Mouse (Mus musculus) hindbrain, embryonic 10.5 days (tissue): ENCODE measurements around the gene Vmn1r200. TPM values are rescaled to one million over a fixed set of nuclear protein-coding genes. Genes with fewer than 3 reads are reported as not detected.
"Not testable (repeated sequence)": the region's sequence is repeated elsewhere in the genome, so short reads cannot be mapped to it uniquely, and the experiment has no call there.

Experiments used
- DNase-seq: peaks from one replicate; pipeline ENCODE4 v3.0.0-alpha.2; 2017; ENCODE audit warnings: low spot score
- H3K27ac ChIP-seq: fragments of 300-500 bp; sonication (generic); 2 replicates; pipeline ENCODE4 v1.5.1; 2016; ENCODE audit warnings: mild to moderate bottlenecking, moderate library complexity
- H3K27me3 ChIP-seq: fragments of 300-500 bp; sonication (generic); 2 replicates; pipeline ENCODE4 v1.6.1; 2016; ENCODE audit warnings: mild to moderate bottlenecking; ENCODE audit not compliant: poor library complexity, insufficient read depth, severe bottlenecking
- H3K36me3 ChIP-seq: fragments of 300-500 bp; sonication (generic); 2 replicates; pipeline ENCODE4 v1.6.1; 2016; ENCODE audit warnings: mild to moderate bottlenecking, moderate library complexity
- H3K4me1 ChIP-seq: fragments of 300-500 bp; sonication (generic); replicated peaks from 2 replicates; pipeline ENCODE4 v1.6.1; 2016; ENCODE audit warnings: mild to moderate bottlenecking
- H3K4me3 ChIP-seq: fragments of 300-500 bp; sonication (generic); 2 replicates; pipeline ENCODE4 v1.5.1; 2016; ENCODE audit warnings: mild to moderate bottlenecking, moderate library complexity
- H3K9me3 ChIP-seq: fragments of 300-500 bp; sonication (generic); 2 replicates; pipeline ENCODE4 v1.6.1; 2016; ENCODE audit warnings: mild to moderate bottlenecking, moderate library complexity
- WGBS: fragments of 180-500 bp; shearing (Covaris S2); methylation state at CpG from one replicate; pipeline ENCODE4 v1.1.7; 2016; 5-methylcytosine and 5-hydroxymethylcytosine counted together
- polyA plus RNA-seq: library from polyadenylated mRNA; unstranded; fragments of >200 nt; fragmentation: Nextera tagmentation; extraction: Ambion mirVana; gene quantifications from 2 replicates; pipeline ENCODE4 v1.2.1, GENCODE M21; 2016

Gene Vmn1r200
- polyA plus RNA-seq, result not detected in 2 replicates

DNA sequence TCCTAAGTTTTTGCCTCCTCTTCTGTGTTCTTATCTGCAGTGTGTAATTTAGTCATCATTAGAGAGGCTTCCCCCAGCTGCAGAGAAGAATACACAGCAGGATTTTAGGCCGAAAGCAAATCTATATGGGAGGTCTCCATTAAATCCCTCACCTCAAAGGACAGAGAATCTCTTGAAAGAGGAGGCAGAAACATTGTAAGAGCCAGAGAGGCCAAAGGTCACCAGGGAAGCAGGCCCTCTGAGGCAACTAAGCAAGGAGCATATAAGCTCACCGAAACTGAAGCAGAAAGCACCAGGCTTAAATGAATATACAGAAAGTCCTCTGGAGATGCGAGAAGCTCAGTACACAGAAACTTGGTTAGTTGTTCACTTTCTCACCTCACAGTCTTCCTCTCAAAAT is at the start of gene Vmn1r200:
Vmn1r200 (plus strand) TSS at position 301 of the 400 bp plus-strand sequence.
- no peaks in the 10 kb centered on the region for H3K36me3 ChIP-seq
- H3K27me3 ChIP-seq, result no peaks in the 10 kb centered on the region
- no peaks in the 10 kb centered on the region for H3K4me1 ChIP-seq
- no peaks in the 10 kb centered on the region for H3K9me3 ChIP-seq
- DNase-seq, result peak; percentile 5
- H3K4me3 ChIP-seq, result no peak within 1 kb of the TSS
- no peak within 1 kb of the TSS for H3K27ac ChIP-seq
- WGBS, result 35% methylated on average over 3 of the region's 3 CpGs

DNA sequence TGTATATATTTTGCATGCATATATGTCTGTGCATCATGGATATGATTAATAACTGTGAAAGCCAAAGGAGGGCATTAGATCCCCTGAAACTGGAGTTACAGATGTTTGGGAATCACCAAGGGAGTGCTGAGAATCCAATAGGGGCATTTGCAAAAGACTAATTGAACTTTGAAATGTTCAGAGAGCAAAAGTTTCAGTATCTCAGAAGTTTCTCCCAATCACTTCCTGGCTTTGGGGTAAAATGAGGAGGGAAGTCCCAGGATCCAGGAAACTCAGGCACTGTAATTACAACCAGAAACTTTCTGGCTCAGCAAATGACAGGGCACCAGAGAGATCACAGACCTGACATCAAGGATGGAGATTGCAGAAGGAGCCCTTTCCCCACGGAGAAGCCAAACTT is 40.1 kb upstream of the Vmn1r200 start, which contains the start of gene Vmn1r198:
Vmn1r198 (plus strand) TSS at position 301 of the 400 bp plus-strand sequence.
- H3K4me1 ChIP-seq, result no peaks in the 10 kb centered on the region
- H3K4me3 ChIP-seq, result no peak within 1 kb of the TSS
- 0 out of 2 replicates have a peak, but pooled peaks cover 3% of the 10 kb centered on the region for H3K9me3 ChIP-seq
- no peak within 1 kb of the TSS for H3K27ac ChIP-seq
- H3K27me3 ChIP-seq, result no peaks in the 10 kb centered on the region
- DNase-seq, result no peak
- 43% methylated on average over 1 of the region's 1 CpGs for WGBS
- H3K36me3 ChIP-seq, result no peaks in the 10 kb centered on the region

DNA sequence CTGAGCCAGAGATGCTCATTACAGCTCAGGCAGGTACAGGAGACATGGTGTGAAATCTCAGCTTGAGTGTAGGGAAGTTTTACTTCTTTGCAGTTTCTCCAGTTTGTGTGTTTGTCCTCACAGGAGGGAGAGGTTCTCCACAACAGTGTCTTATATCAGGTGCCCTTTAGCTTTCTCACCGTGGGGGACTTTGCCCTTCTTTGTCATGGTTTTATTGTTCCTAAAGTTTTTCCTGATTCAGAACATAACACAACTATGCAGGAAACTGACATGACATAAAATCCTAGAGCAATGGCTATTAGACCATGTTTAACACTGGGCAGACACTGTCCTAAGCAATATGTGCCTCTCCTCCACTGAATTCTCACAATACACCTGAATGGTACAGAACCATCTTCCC is 39.4 kb upstream of the Vmn1r200 start:
- 82% methylated on average over 1 of the region's 1 CpGs for WGBS
- H3K27me3 ChIP-seq, result no peaks in the 10 kb centered on the region
- H3K36me3 ChIP-seq, result no peaks in the 10 kb centered on the region
- DNase-seq, result no peak
- no peaks in the 10 kb centered on the region for H3K4me1 ChIP-seq
- H3K4me3 ChIP-seq, result no peak overlapping the region
- no peak overlapping the region for H3K27ac ChIP-seq
- H3K9me3 ChIP-seq, result 0 out of 2 replicates have a peak, but pooled peaks cover 3% of the 10 kb centered on the region

DNA sequence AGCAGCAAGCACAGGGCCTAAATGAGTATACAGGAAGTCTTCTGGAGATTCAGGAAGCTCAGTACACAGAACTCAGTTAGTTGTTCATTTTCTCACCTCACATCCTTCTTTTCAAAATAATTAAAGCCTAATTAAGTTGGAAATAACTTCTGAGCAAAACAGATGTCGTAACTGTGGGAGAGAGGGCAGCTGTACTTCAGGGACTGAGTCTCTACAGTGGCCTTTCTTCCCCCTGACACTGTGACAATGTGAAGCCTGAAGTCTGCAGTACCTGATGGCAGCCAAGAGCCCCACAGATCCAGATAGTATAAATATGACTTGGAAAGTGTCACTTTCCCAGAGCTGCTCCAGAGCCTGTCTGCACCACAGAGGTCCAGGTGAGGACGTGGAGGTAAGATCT is 10.7 kb upstream of the Vmn1r200 start, which contains the start of gene Vmn1r199:
Vmn1r199 (plus strand) TSS at position 301 of the 400 bp plus-strand sequence.
- Histone ChIP-seq H3K27me3 (no peaks in the 10 kb centered on the region), H3K4me1 (no peaks in the 10 kb centered on the region), H3K4me3 (no peak within 1 kb of the TSS), H3K9me3 (no peaks in the 10 kb centered on the region), H3K36me3 (no peaks in the 10 kb centered on the region), H3K27ac (no peak within 1 kb of the TSS)
- DNase-seq, result no peak
- WGBS, result 89% methylated on average over 2 of the region's 2 CpGs

DNA sequence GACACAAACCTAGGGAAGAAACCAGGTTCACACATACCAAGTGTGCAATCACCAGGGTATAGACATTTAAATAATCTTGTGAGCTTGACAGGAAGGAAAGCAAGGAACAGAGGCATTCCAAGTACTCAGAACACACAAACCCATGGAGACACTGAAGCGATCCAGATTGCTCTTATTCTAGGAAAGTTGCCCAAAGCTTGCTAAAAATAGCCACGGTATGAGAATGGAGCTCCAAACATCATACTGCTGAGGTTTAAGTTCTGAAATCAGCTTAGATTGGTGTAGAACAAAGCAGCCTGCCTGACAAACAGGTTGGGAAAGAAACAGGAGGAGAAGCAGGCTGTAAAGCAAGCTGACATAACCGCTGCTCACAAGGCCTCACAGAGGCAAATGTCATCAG is 9.0 kb upstream of the Vmn1r200 start:
- DNase-seq, H3K27me3 ChIP-seq, H3K9me3 ChIP-seq, H3K4me3 ChIP-seq, H3K36me3 ChIP-seq, H3K27ac ChIP-seq, H3K4me1 ChIP-seq: not testable (repeated sequence)
- 84% methylated on average over 3 of the region's 3 CpGs for WGBS

DNA sequence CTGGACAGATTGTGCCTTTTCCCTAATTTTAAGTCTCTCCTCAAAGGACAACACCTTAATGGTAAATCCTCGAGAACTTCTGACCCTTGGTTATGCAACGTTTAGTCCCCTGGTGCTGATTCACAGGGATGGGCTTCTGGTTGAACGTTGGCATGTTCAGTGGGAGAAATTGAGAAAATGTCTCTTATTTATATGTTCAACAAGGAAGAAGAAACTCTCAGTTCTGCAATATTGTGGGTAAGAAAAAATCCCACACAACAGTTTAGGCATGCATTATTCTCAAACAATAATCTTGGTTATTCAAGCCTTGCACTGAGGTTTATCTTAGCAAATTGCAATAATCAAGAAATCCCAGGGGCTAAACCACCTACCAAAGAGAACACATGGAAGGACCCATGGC is 6.8 kb upstream of the Vmn1r200 start:
- Histone ChIP-seq H3K4me1 (no peaks in the 10 kb centered on the region), H3K4me3 (no peak overlapping the region), H3K9me3 (no peaks in the 10 kb centered on the region), H3K36me3 (no peaks in the 10 kb centered on the region), H3K27me3 (no peaks in the 10 kb centered on the region), H3K27ac (no peak overlapping the region)
- no peak for DNase-seq
- WGBS, result 83% methylated on average over 3 of the region's 3 CpGs

DNA sequence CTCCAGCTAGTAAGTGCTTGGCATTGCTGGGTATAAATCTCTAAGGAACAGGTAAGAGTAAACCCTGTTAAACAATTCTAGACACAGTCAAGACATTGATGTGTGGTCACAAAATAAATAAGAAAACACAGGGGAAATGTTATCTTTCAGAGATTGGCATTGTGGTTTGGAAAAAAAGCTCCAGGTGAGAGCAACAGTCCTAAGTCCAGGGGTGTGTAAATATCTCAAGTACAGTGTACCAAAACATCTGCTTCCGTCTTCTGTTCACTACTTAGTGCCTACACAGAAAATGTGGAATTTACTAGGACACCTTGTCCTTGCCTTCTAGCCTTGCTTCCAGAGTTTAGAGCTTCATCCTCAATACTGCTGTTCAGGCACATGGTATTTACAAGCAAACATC is 3.1 kb upstream of the Vmn1r200 start:
- no peak overlapping the region for H3K27ac ChIP-seq
- WGBS, result 87% methylated on average over 1 of the region's 1 CpGs
- no peaks in the 10 kb centered on the region for H3K27me3 ChIP-seq
- no peaks in the 10 kb centered on the region for H3K4me1 ChIP-seq
- no peak for DNase-seq
- no peak overlapping the region for H3K4me3 ChIP-seq
- no peaks in the 10 kb centered on the region for H3K36me3 ChIP-seq
- H3K9me3 ChIP-seq, result no peaks in the 10 kb centered on the region

DNA sequence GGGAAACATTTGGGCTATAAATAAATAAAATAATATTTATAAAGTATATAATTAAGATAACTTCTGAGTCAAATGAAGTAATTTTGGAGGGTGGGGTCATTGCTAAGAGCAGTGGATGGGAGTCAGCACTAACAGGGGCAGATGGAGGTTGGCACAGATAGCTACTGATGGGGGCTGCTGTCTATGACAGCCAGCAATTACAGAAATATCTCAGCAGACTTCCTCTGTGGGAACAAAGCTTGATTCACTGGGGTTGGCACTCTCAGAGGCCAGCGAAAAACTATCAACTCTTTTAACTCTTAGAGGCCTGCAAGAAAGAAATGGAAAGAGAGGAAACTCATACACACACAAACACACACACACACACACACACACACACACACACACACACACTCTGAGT is 12.8 kb downstream of the Vmn1r200 start:
- no peak overlapping the region for H3K4me3 ChIP-seq
- 89% methylated on average over 1 of the region's 1 CpGs for WGBS
- H3K27ac ChIP-seq, result no peak overlapping the region
- no peaks in the 10 kb centered on the region for H3K4me1 ChIP-seq
- H3K27me3 ChIP-seq, result no peaks in the 10 kb centered on the region
- H3K36me3 ChIP-seq, result no peaks in the 10 kb centered on the region
- DNase-seq, result no peak
- H3K9me3 ChIP-seq, result peaks cover 29% of the 10 kb centered on the region

Other genes starting within 250 kb of the Vmn1r200 start
- not detected in 2 replicates for gene Vmn1r191, start 206.4 kb upstream of the Vmn1r200 start, polyA plus RNA-seq
- gene Vmn1r192, start 199.2 kb upstream of the Vmn1r200 start, polyA plus RNA-seq, result not detected in 2 replicates
- gene Vmn1r193, start 167.2 kb upstream of the Vmn1r200 start, polyA plus RNA-seq, result not detected in 2 replicates
- not detected in 2 replicates for gene Vmn1r194, start 146.2 kb upstream of the Vmn1r200 start, polyA plus RNA-seq
- not detected in 2 replicates for gene Vmn1r195, start 119.9 kb upstream of the Vmn1r200 start, polyA plus RNA-seq
- not detected in 2 replicates for gene Vmn1r196, start 100.5 kb upstream of the Vmn1r200 start, polyA plus RNA-seq
- not detected in 2 replicates for gene Vmn1r197, start 65.8 kb upstream of the Vmn1r200 start, polyA plus RNA-seq
- gene Vmn1r198, start 40.0 kb upstream of the Vmn1r200 start, polyA plus RNA-seq, result not detected in 2 replicates
- gene Vmn1r199, start 10.6 kb upstream of the Vmn1r200 start, polyA plus RNA-seq, result not detected in 2 replicates
- not detected in 2 replicates for gene Vmn1r201, start 81.5 kb downstream of the Vmn1r200 start, polyA plus RNA-seq
- 0.02 TPM in 1 of 2 replicates, not detected in the other for gene Vmn1r202, start 115.0 kb downstream of the Vmn1r200 start, polyA plus RNA-seq
- not detected in 2 replicates for gene Vmn1r203, start 127.7 kb downstream of the Vmn1r200 start, polyA plus RNA-seq
- gene Vmn1r204, start 162.8 kb downstream of the Vmn1r200 start, polyA plus RNA-seq, result not detected in 2 replicates
- not detected in 2 replicates for gene Vmn1r205, start 202.6 kb downstream of the Vmn1r200 start, polyA plus RNA-seq
- gene Vmn1r206, start 233.9 kb downstream of the Vmn1r200 start, polyA plus RNA-seq, result not detected in 2 replicates